Mouse (Mus musculus) spleen, adult 2 months (tissue): Measurements from ENCODE around the gene Eml6. TPM values are rescaled to one million over a fixed set of nuclear protein-coding genes. Genes with fewer than 3 reads are reported as not detected.

Source experiments
- DNase-seq, 2 experiments: peaks; one replicate each; pipeline versions ENCODE4 v3.0.0 to v3.0.0-alpha.2; 2012 to 2021; ENCODE audit warnings: low spot score in 2 of 2, low read depth in 1 of 2
- H3K27ac ChIP-seq: fragments of 200-500 bp; 2 replicates; pipeline ENCODE4 v1.5.1; 2012; ENCODE audit warnings: low read length, inconsistent platforms; ENCODE audit not compliant: insufficient read depth
- H3K27me3 ChIP-seq: fragments of 200-500 bp; 2 replicates; pipeline ENCODE4 v1.6.1; 2012; ENCODE audit warnings: mild to moderate bottlenecking, moderate library complexity, low read length, inconsistent platforms; ENCODE audit not compliant: control insufficient read depth, insufficient read depth
- H3K36me3 ChIP-seq: fragments of 200-500 bp; 2 replicates; pipeline ENCODE4 v1.6.1; 2012; ENCODE audit warnings: mild to moderate bottlenecking, low read length, inconsistent platforms; ENCODE audit not compliant: control insufficient read depth, insufficient read depth
- H3K4me1 ChIP-seq: fragments of 200-500 bp; 2 replicates; pipeline ENCODE4 v1.6.1; 2011; ENCODE audit warnings: inconsistent platforms; ENCODE audit not compliant: control insufficient read depth, insufficient read depth, insufficient read length
- H3K4me3 ChIP-seq: fragments of 200-500 bp; 2 replicates; pipeline ENCODE4 v1.5.1; 2011; ENCODE audit warnings: mild to moderate bottlenecking, inconsistent platforms; ENCODE audit not compliant: insufficient read depth, insufficient read length; ENCODE audit errors: extremely low read depth
- CTCF ChIP-seq: fragments of 200-500 bp; IDR thresholded peaks from 2 replicates; pipeline ENCODE4 v1.5.1; 2011; ENCODE audit warnings: mild to moderate bottlenecking, inconsistent platforms; ENCODE audit not compliant: insufficient read depth, insufficient read length, insufficient replicate concordance; ENCODE audit errors: extremely low read depth
- POLR2A ChIP-seq: fragments of 200-500 bp; IDR thresholded peaks from 2 replicates; pipeline ENCODE4 v1.6.1; 2011; ENCODE audit warnings: low read depth, low read length, inconsistent platforms
- WGBS: fragments of 180-500 bp; shearing (Covaris S2); methylation state at CpG from one replicate; pipeline ENCODE4 v1.1.7; 2018; 5-methylcytosine and 5-hydroxymethylcytosine counted together
- polyA plus RNA-seq: library from polyadenylated mRNA; depleted of rRNA; stranded (reverse); fragments of >200 nt; gene quantifications from 2 replicates; pipeline ENCODE4 v1.2.3, GENCODE M21; 2012

Eml6 gene
- polyA plus RNA-seq, 1 experiment, result 0.98 TPM

GRCm38 (mm10) chr11:29724213-29724612, 301.6 kb downstream of the Eml6 start:
- WGBS, result 92% methylated on average over 2 of the region's 2 CpGs
- TF ChIP-seq CTCF (no peak), POLR2A (no peak)
- Histone ChIP-seq H3K4me3 (no peak overlapping the region), H3K27ac (no peak overlapping the region), H3K36me3 (no peaks in the 10 kb centered on the region), H3K27me3 (no peaks in the 10 kb centered on the region), H3K4me1 (peaks cover 2% of the 10 kb centered on the region; the same call in 1 of the 2 replicates)
- no peak for DNase-seq

- Histone ChIP-seq H3K4me3 (no peak overlapping the region), H3K4me1 (no peaks in the 10 kb centered on the region), H3K27ac (no peak overlapping the region), H3K27me3 (no peaks in the 10 kb centered on the region), H3K36me3 (no peaks in the 10 kb centered on the region)
- DNase-seq, result no peak
- TF ChIP-seq CTCF (no peak), POLR2A (no peak)
- 75% methylated on average over 1 of the region's 1 CpGs for WGBS
These were observed 306.2 kb downstream of the Eml6 start for GRCm38 (mm10) chr11:29719597-29719996.

GRCm38 (mm10) chr11:29718541-29718940, 307.3 kb downstream of the Eml6 start:
- Histone ChIP-seq H3K4me3 (no peak overlapping the region), H3K27me3 (no peaks in the 10 kb centered on the region), H3K4me1 (no peaks in the 10 kb centered on the region), H3K27ac (no peak overlapping the region), H3K36me3 (no peaks in the 10 kb centered on the region)
- TF ChIP-seq POLR2A, result no peak
- TF ChIP-seq CTCF, result no peak
- 69% methylated on average over 6 of the region's 6 CpGs for WGBS
- no peak for DNase-seq

GRCm38 (mm10) chr11:29715499-29715898, 310.3 kb downstream of the Eml6 start:
- DNase-seq, result no peak
- Histone ChIP-seq H3K27ac (no peak overlapping the region), H3K36me3 (no peaks in the 10 kb centered on the region), H3K4me3 (no peak overlapping the region), H3K4me1 (no peaks in the 10 kb centered on the region), H3K27me3 (no peaks in the 10 kb centered on the region)
- 95% methylated on average over 3 of the region's 3 CpGs for WGBS
- TF ChIP-seq POLR2A, result no peak
- TF ChIP-seq CTCF, result no peak

GRCm38 (mm10) chr11:29714789-29715188, 311.0 kb downstream of the Eml6 start:
- TF ChIP-seq CTCF (no peak), POLR2A (no peak)
- H3K27me3 ChIP-seq, result no peaks in the 10 kb centered on the region
- H3K4me1 ChIP-seq, result no peaks in the 10 kb centered on the region
- peak in 1 of 2 experiments; percentile 13 for DNase-seq
- no peaks in the 10 kb centered on the region for H3K36me3 ChIP-seq
- H3K4me3 ChIP-seq, result no peak overlapping the region
- WGBS, result 91% methylated on average over 2 of the region's 2 CpGs
- H3K27ac ChIP-seq, result no peak overlapping the region

GRCm38 (mm10) chr11:29714114-29714513, 311.7 kb downstream of the Eml6 start:
- no peak for TF ChIP-seq POLR2A
- no peak overlapping the region for H3K27ac ChIP-seq
- no peaks in the 10 kb centered on the region for H3K27me3 ChIP-seq
- no peak for DNase-seq
- WGBS, result 91% methylated on average over 7 of the region's 7 CpGs
- no peaks in the 10 kb centered on the region for H3K4me1 ChIP-seq
- H3K4me3 ChIP-seq, result no peak overlapping the region
- no peaks in the 10 kb centered on the region for H3K36me3 ChIP-seq

- Histone ChIP-seq H3K4me3 (no peak overlapping the region), H3K4me1 (peaks cover 2% of the 10 kb centered on the region; the same call in 1 of the 2 replicates), H3K36me3 (peaks cover 4% of the 10 kb centered on the region), H3K27me3 (no peaks in the 10 kb centered on the region), H3K27ac (no peak overlapping the region)
- no peak for DNase-seq
- TF ChIP-seq POLR2A, result no peak
- no peak for TF ChIP-seq CTCF
These were observed 316.3 kb downstream of the Eml6 start for GRCm38 (mm10) chr11:29709512-29709911.

- no peaks in the 10 kb centered on the region for H3K27me3 ChIP-seq
- H3K27ac ChIP-seq, result no peak overlapping the region
- no peak for DNase-seq
- TF ChIP-seq CTCF (no peak), POLR2A (no peak)
- H3K36me3 ChIP-seq, result peaks cover 4% of the 10 kb centered on the region
- WGBS, result 80% methylated on average over 4 of the region's 4 CpGs
- peaks cover 2% of the 10 kb centered on the region; the same call in 1 of the 2 replicates for H3K4me1 ChIP-seq
- H3K4me3 ChIP-seq, result no peak overlapping the region
These were observed 319.0 kb downstream of the Eml6 start for GRCm38 (mm10) chr11:29706845-29707244.
